Mouse (Mus musculus) kidney, adult 2 months (tissue): ENCODE results near the gene Chst4.

Experiments used
- CTCF ChIP-seq: fragments of 200-500 bp; conservative IDR thresholded peaks from 2 replicates; pipeline ENCODE4 v1.5.1; 2011; ENCODE audit warnings: low read depth, mild to moderate bottlenecking, control low read depth, low read length, moderate library complexity, mixed read lengths; ENCODE audit not compliant: insufficient read depth, insufficient read length
- POLR2A ChIP-seq: fragments of 200-500 bp; IDR thresholded peaks from one replicate; pipeline ENCODE4 v1.6.1; 2011; ENCODE audit warnings: low read depth, low read length, control low read depth

GRCm38 (mm10) chr8:110058207-110058606, 18.7 kb upstream of the Chst4 start:
- TF ChIP-seq POLR2A (no peak), CTCF (no peak)
